Mouse (Mus musculus) small intestine, adult 2 months (tissue): Measurements from ENCODE around the gene Rpp25l.

Experiments
- CTCF ChIP-seq: fragments of 200-500 bp; IDR thresholded peaks from 2 replicates; pipeline ENCODE4 v1.5.1; 2012; ENCODE audit warnings: low read depth, mild to moderate bottlenecking, control low read depth, inconsistent platforms, low read length, moderate library complexity, mixed read lengths; ENCODE audit not compliant: insufficient replicate concordance, insufficient read length; ENCODE audit errors: extremely low read depth
- POLR2A ChIP-seq: fragments of 200-500 bp; IDR thresholded peaks from 2 replicates; pipeline ENCODE4 v1.6.1; 2012; ENCODE audit warnings: low read depth, mild to moderate bottlenecking, control low read depth, inconsistent platforms, low read length, moderate library complexity

DNA sequence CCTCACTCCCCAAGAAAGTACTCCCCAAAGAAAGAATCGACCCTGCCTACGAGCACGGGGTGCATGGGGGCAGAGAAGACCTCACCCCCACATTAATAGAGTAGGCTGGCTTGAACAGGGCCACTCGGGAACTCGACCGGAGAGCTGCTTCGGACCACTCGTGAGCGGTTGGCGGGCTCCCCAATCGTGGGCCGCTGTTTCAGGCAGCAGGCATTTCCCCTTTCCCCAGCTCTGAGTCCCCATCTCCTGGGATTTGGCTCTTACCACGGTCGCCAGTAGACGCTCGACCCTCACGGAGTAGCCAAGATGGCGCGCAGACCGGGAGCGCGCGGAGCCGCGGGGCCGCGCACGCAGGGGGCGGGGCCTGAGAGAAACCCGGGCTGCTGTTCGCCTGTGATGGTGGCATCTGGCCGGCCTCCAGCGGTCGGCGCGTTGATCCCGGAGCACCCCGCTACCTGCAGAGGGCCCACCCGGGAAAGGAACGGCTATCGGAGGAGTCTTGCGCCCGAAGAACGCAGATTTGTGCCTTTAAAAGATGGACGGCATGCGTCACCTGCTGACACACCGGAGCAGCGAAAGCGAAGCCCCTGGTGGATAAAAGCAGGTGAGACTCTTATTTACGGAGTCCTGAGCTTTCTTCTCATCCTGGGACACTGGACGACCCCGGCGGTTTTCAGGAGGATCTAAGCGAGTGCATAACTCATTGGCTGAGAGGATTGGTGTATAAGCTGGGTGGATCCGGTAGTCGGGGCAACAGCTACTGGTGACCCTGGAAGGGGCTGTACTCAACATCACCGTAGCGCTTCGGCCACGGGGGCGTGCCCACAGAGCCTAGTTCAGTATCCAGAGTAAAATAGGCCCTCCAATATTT, at the start of gene Rpp25l:
- TF ChIP-seq POLR2A = peak; percentile 66; the same call in 1 of the 2 replicates
- peak; percentile 36; the same call in 1 of the 2 replicates for TF ChIP-seq CTCF
